Mouse (Mus musculus): ENCODE results near the gene Cdsn.

DNA sequence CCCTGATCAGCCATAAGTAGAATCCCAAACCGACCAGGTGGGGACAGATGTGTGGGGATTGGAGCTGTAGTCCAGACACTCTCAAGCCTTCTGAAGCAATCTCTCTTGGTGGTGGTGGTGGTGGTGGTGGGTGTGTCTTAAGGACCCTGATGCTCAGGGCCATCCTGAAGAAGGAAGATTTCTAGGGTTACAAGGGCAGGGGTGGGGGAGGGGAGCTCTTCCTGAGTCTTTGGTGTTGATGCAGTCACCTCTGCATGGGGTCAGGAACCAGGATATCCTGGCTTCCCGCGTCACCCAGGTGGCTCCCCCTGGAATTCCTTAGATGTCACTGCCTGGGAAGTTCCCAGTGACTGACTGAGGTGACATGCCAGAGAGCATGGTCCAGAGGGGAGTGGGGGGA is 19.6 kb upstream of the Cdsn start:
- TF ChIP-seq POLR2A (IDR thresholded peaks at IDR 0.05; ENCODE audit: control insufficient read depth in 1 of 2, insufficient read depth in 1 of 2, low read depth in 1 of 2, low read length in 2 of 2, poor library complexity in 1 of 2) (no peak), CTCF (IDR thresholded peaks at IDR 0.05 in 2 of 3, conservative IDR thresholded peaks at IDR 0.05 in 1 of 3; ENCODE audit: control insufficient read depth in 1 of 3, insufficient read depth in 1 of 3, low read depth in 2 of 3, low read length in 3 of 3, poor library complexity in 1 of 3, severe bottlenecking in 1 of 3) (no peak), NRF1 (IDR thresholded peaks at IDR 0.05; ENCODE audit: insufficient read depth, low read depth, low read length, poor library complexity, severe bottlenecking) (no peak), MAX (IDR thresholded peaks at IDR 0.05; ENCODE audit: low read length) (no peak), EP300 (IDR thresholded peaks at IDR 0.05; ENCODE audit: low read depth in 1 of 2, low read length in 2 of 2) (no peak), MEF2A (IDR thresholded peaks at IDR 0.05; ENCODE audit: extremely low read depth, insufficient replicate concordance, low read depth, low read length, poor library complexity, severe bottlenecking) (no peak), MYC (IDR thresholded peaks at IDR 0.05; ENCODE audit: low read depth, low read length) (no peak), KAT2A (conservative IDR thresholded peaks at IDR 0.05; ENCODE audit: low read depth, low read length) (no peak), ZNF384 (IDR thresholded peaks at IDR 0.05; ENCODE audit: low read depth, low read length) (no peak), POLR2AphosphoS2 (IDR thresholded peaks at IDR 0.05; ENCODE audit: low read length) (no peak), JUND (IDR thresholded peaks at IDR 0.05; ENCODE audit: low read depth, low read length) (no peak), TCF12 (IDR thresholded peaks at IDR 0.05; ENCODE audit: low read depth, low read length) (no peak), MAFK (IDR thresholded peaks at IDR 0.05; ENCODE audit: borderline replicate concordance, low read depth, low read length) (no peak)

All from MEL (cell line).